Comparison of ENCODE assay signal across 7 mouse cellular contexts in the genomic region with DNA sequence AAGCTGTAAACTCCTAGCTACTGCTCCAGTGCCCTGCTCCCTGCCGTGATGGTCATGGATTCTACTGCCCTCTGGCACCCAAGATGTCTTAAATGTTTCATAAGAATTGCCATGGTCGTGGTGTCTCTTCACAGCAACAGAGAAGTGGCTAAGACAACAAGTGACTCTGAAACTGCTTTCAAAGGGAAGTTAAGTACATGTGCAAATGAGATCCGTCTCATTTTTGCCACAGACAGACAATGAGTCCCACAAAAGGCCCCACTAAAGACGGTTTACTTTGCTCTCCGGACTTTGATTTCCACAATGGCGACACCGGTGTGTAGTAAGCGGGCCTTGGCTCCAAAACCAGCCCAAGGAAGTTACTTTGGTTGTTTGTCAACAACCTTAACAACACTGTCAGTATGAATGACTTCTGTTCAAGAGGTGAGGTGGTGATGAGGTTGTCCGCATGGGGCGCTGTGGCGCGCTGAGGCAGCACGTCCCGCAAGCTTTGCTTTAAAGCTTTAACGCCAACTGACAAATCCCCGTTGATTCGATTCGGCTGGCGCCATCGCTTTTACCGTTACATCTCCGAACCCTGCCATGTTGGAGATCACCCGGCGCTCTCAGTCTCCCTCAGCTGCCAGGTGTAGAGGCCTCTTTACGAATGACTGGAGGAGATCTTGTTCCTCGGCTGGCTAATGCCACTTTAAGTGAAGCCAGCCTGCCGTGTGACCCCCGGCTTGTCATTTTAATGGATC.
DNase-seq lines count a peak whose midpoint lies in the region; ATAC-seq lines count a peak whose summit lies in the region.

No protein-coding gene starts in this region.

- 5% methylated on average over 28 of the region's 28 CpGs for WGBS in embryonic facial prominence, embryonic 15.5 days
- 4% methylated on average over 28 of the region's 28 CpGs for WGBS in heart, embryonic 12.5 days
- WGBS in kidney, embryonic 15.5 days: 4% methylated on average over 28 of the region's 28 CpGs
- WGBS in limb, embryonic 15.5 days: 5% methylated on average over 28 of the region's 28 CpGs
- 3% methylated on average over 28 of the region's 28 CpGs for WGBS in midbrain, embryonic 16.5 days
- WGBS in stomach, embryonic 14.5 days: 3% methylated on average over 28 of the region's 28 CpGs

- no peak for ATAC-seq in embryonic facial prominence, embryonic 15.5 days (ENCODE audit: insufficient number of reproducible peaks, low FRiP score, low TSS enrichment, low read depth)
- no peak for ATAC-seq in heart, embryonic 12.5 days (ENCODE audit: insufficient number of reproducible peaks, low FRiP score)
- no peak for ATAC-seq in kidney, embryonic 15.5 days (replicated peaks; ENCODE audit: low FRiP score)
- no peak for ATAC-seq in limb, embryonic 15.5 days (ENCODE audit: insufficient number of reproducible peaks, low FRiP score, low TSS enrichment, low read depth)
- ATAC-seq in midbrain, embryonic 16.5 days: peak; percentile 51; the same call in 1 of the 2 replicates
- ATAC-seq in stomach, embryonic 14.5 days (ENCODE audit: insufficient number of reproducible peaks, insufficient read depth, low FRiP score, low read depth): no peak

- no peaks in the 10 kb centered on the region for H3K36me3 ChIP-seq in embryonic facial prominence, embryonic 15.5 days
- no peaks in the 10 kb centered on the region for H3K36me3 ChIP-seq in heart, embryonic 12.5 days
- H3K36me3 ChIP-seq in kidney, embryonic 15.5 days: no peaks in the 10 kb centered on the region
- no peaks in the 10 kb centered on the region for H3K36me3 ChIP-seq in limb, embryonic 15.5 days
- no peaks in the 10 kb centered on the region for H3K36me3 ChIP-seq in midbrain, embryonic 16.5 days (ENCODE audit: control insufficient read depth, insufficient read depth, low read length)
- H3K36me3 ChIP-seq in stomach, embryonic 14.5 days (ENCODE audit: control insufficient read depth, insufficient read depth, low read length): no peaks in the 10 kb centered on the region

- no peak overlapping the region for H3K27ac ChIP-seq in embryonic facial prominence, embryonic 15.5 days (replicated peaks)
- H3K27ac ChIP-seq in heart, embryonic 12.5 days (ENCODE audit: poor library complexity, severe bottlenecking): no peak overlapping the region
- no peak overlapping the region for H3K27ac ChIP-seq in kidney, embryonic 15.5 days
- H3K27ac ChIP-seq in limb, embryonic 15.5 days: no peak overlapping the region
- H3K27ac ChIP-seq in midbrain, embryonic 16.5 days (ENCODE audit: low read length): peak overlapping the region; percentile 54
- no peak overlapping the region for H3K27ac ChIP-seq in stomach, embryonic 14.5 days (ENCODE audit: low read length)

- DNase-seq in brain, adult 2 months (ENCODE audit: low read depth, low spot score): peak; percentile 80

- no peaks in the 10 kb centered on the region for H3K27me3 ChIP-seq in embryonic facial prominence, embryonic 15.5 days
- H3K27me3 ChIP-seq in heart, embryonic 12.5 days (replicated peaks): no peaks in the 10 kb centered on the region
- no peaks in the 10 kb centered on the region for H3K27me3 ChIP-seq in kidney, embryonic 15.5 days
- no peaks in the 10 kb centered on the region for H3K27me3 ChIP-seq in limb, embryonic 15.5 days
- no peaks in the 10 kb centered on the region for H3K27me3 ChIP-seq in midbrain, embryonic 16.5 days (ENCODE audit: control insufficient read depth, insufficient read depth, low read depth, low read length)
- no peaks in the 10 kb centered on the region for H3K27me3 ChIP-seq in stomach, embryonic 14.5 days (ENCODE audit: control insufficient read depth, insufficient read depth, low read length)

- 0 out of 2 replicates have a peak, but pooled peaks cover 3% of the 10 kb centered on the region for H3K4me1 ChIP-seq in embryonic facial prominence, embryonic 15.5 days
- no peaks in the 10 kb centered on the region for H3K4me1 ChIP-seq in heart, embryonic 12.5 days (replicated peaks)
- peaks cover 4% of the 10 kb centered on the region for H3K4me1 ChIP-seq in kidney, embryonic 15.5 days
- H3K4me1 ChIP-seq in limb, embryonic 15.5 days: no peaks in the 10 kb centered on the region
- H3K4me1 ChIP-seq in midbrain, embryonic 16.5 days (ENCODE audit: control insufficient read depth, insufficient read depth, low read length): peaks cover 4% of the 10 kb centered on the region; the same call in 1 of the 2 replicates
- no peaks in the 10 kb centered on the region for H3K4me1 ChIP-seq in stomach, embryonic 14.5 days (ENCODE audit: control insufficient read depth, insufficient read depth, low read length)

- H3K4me2 ChIP-seq in embryonic facial prominence, embryonic 15.5 days (replicated peaks): peak overlapping the region; percentile 78
- H3K4me2 ChIP-seq in heart, embryonic 12.5 days: peak overlapping the region; percentile 78
- peak overlapping the region; percentile 75 for H3K4me2 ChIP-seq in kidney, embryonic 15.5 days
- peak overlapping the region; percentile 52 for H3K4me2 ChIP-seq in limb, embryonic 15.5 days
- H3K4me2 ChIP-seq in midbrain, embryonic 16.5 days (ENCODE audit: low read length): peak overlapping the region; percentile 71
- H3K4me2 ChIP-seq in stomach, embryonic 14.5 days (replicated peaks; ENCODE audit: low read depth, low read length): peak overlapping the region; percentile 61

- peak overlapping the region; percentile 41 for H3K4me3 ChIP-seq in embryonic facial prominence, embryonic 15.5 days (replicated peaks)
- peak overlapping the region; percentile 48 for H3K4me3 ChIP-seq in heart, embryonic 12.5 days
- peak overlapping the region; percentile 44 for H3K4me3 ChIP-seq in kidney, embryonic 15.5 days (replicated peaks)
- H3K4me3 ChIP-seq in limb, embryonic 15.5 days: peak overlapping the region; percentile 35
- H3K4me3 ChIP-seq in midbrain, embryonic 16.5 days (ENCODE audit: low read depth, low read length): peak overlapping the region; percentile 39
- peak overlapping the region; percentile 29 for H3K4me3 ChIP-seq in stomach, embryonic 14.5 days (ENCODE audit: low read depth, low read length)

- H3K9ac ChIP-seq in embryonic facial prominence, embryonic 15.5 days: no peak overlapping the region; the same call in 1 of the 2 replicates
- peak overlapping the region; percentile 64 for H3K9ac ChIP-seq in heart, embryonic 12.5 days
- peak overlapping the region; percentile 45; the same call in 1 of the 2 replicates for H3K9ac ChIP-seq in kidney, embryonic 15.5 days
- 0 out of 2 replicates have a peak overlapping the region, but pooled peaks have one; percentile 2 for H3K9ac ChIP-seq in limb, embryonic 15.5 days
- H3K9ac ChIP-seq in midbrain, embryonic 16.5 days (ENCODE audit: low read depth, low read length): peak overlapping the region; percentile 65
- no peak overlapping the region for H3K9ac ChIP-seq in stomach, embryonic 14.5 days (replicated peaks; ENCODE audit: low read depth, low read length)

- H3K9me3 ChIP-seq in embryonic facial prominence, embryonic 15.5 days (replicated peaks): no peaks in the 10 kb centered on the region
- no peaks in the 10 kb centered on the region for H3K9me3 ChIP-seq in heart, embryonic 12.5 days (replicated peaks)
- no peaks in the 10 kb centered on the region for H3K9me3 ChIP-seq in kidney, embryonic 15.5 days (replicated peaks)
- H3K9me3 ChIP-seq in limb, embryonic 15.5 days: no peaks in the 10 kb centered on the region
- H3K9me3 ChIP-seq in midbrain, embryonic 16.5 days (replicated peaks; ENCODE audit: control insufficient read depth, low read length, poor library complexity, severe bottlenecking): no peaks in the 10 kb centered on the region
- H3K9me3 ChIP-seq in stomach, embryonic 14.5 days (ENCODE audit: control insufficient read depth, low read depth, low read length): no peaks in the 10 kb centered on the region

Comparison
In these comparisons a context has a peak if more than half of its experiments do, and no peak if none do; other contexts are left out.
1. H3K9ac ChIP-seq: peak in heart, embryonic 12.5 days (single experiment), kidney, embryonic 15.5 days (single experiment), limb, embryonic 15.5 days (single experiment) and midbrain, embryonic 16.5 days (single experiment); none in embryonic facial prominence, embryonic 15.5 days (single experiment) and stomach, embryonic 14.5 days (single experiment).
2. Peak in every context shown above with its lines, with median percentiles within 50 percentile points of each other: H3K4me2 ChIP-seq and H3K4me3 ChIP-seq.